Mouse (Mus musculus): ENCODE results near the gene Gtpbp1.

Gtpbp1 gene

DNA sequence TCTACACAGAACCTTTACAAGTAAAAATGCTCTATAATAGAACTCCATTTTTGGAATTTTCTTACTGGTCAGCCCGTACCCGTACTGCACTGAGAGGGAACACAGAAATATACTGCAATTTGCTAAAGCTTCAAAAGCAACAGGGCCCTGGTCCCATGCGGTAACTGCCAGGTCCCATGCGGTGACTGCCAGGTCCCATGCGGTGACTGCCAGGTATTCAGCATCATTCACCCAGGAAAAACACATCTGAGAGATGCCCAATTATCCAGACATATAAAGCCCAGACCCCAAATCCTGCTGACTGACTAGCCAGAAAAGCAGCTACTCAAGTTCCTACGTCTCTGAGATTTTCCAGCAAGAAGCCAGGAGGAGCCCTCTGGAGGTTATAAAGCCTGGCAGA lies 6.0 kb upstream of the Gtpbp1 start:
- no peak for DNase-seq (ENCODE audit: low read depth in 1 of 2, low spot score in 2 of 2)

DNA sequence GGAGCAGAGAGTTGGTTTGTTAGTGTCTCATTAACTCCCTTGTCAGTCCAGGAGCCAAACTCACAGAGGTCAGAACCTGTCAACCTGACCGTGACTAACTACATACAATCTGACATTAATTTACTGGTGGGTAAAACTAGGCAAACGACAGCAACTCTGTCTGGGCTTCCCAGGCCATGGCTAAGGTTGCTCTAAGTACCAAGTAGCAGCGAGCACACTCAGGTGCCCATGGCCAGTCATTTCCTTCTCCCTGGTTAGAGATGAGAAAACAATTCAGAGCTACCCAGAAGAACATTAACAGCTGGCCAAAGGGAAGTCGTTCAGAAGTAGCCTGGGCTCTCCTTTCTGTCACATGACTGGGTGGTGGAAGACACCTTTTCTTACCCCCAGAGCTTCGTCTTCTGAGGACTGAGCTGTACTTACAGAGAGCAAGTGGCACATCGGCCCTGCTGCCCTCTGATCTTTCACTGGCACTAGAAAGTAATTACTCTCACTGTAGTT lies 5.5 kb upstream of the Gtpbp1 start:
- DNase-seq (ENCODE audit: low read depth in 1 of 2, low spot score in 2 of 2) = no peak

DNA sequence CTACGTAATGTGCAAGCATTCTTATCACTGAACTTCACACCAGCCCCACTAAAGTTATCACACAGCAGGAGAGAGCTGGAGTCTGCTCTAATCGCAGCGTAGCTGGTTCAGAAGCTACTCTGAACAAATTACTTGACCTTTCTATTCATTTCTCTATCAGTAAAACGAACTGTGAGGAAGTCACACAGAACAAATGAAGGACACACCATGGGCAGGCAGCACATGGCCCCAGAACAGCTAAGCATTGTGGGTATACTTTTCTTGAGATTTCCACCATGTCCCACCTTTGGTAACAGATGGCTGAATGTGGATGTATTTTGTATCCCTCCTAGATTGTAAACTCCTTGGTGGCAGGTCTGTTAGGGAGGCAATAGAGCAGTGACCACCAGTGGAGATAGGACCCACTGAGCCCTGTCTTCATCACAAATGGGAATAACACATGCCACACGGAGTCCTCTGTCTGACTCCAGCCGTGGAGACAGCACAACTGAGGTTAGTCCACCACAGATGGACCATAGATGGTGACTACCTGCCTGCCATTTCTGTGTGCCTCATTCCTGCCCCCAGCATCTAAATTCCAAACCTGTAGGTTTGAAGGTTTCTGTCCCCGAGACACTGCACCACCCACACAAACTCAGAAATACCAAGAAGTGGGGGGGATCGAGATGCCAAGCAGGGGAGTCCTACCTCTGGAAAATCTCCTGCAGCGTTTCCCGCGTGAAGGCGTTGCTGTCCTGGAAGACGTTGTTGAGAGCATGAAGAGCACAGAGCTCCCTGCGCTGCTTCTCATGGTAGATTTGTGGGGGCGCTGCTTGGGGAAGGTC lies 4.4 kb upstream of the Gtpbp1 start:
- DNase-seq (ENCODE audit: low read depth in 1 of 2, low spot score in 2 of 2) = no peak

DNA sequence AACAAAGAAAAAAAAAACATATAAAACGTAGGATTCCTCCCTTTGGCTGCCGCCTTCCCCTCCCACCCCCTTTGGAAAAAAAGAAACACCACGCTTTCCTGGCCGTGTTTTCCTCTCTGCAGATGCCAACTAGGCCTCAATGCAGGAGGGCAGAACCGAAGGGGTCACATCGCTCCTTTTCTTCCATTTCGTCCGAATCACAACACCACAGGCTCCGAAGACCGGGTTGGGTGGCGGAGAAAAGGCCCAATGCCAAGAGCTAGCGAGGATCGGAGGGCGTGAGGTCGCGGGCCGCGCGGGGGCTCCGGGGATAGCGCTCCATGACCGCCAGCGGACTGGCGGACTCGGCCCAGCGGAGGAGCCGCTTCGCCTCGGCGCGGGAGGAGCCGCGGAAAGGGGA lies 3.5 kb upstream of the Gtpbp1 start:
- no peak for DNase-seq (ENCODE audit: low read depth in 1 of 2, low spot score in 2 of 2)

DNA sequence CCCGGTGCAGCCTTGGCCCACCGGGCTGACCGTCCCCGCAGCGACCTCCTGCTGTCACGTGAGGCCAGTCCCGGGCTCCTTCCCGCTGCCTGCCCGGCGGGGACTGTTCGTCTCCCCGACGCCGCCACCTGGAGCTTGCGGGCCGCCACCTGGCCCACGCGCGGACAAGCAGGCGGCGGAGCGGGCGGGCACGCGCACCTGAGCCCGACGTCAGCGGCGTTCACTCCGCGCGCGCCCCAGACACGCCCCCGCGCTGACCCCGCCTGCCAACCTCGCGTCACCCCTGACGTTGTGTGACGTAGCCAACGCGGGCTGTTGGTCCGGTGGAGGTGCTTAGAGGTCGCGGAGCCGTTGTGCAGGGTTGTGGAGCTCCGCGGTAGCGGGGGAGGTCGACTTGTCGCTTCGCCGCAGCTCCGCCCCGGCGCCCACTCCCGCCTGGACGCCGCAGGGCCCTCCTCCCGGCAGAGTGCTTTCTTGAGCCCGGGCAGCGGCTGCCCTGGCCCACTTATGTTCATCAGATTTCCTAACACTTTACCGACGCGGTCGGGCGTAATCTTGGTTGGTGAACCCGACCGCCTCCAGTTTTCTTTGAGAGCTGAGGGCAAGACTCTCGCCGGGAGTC lies 2.9 kb upstream of the Gtpbp1 start, which contains the start of gene Josd1:
Gene Josd1, minus strand, starts transcription at position 274 of the 622 bp plus-strand sequence.
- peak; percentile 83 to 95 for DNase-seq (ENCODE audit: low read depth in 1 of 2, low spot score in 2 of 2)

DNA sequence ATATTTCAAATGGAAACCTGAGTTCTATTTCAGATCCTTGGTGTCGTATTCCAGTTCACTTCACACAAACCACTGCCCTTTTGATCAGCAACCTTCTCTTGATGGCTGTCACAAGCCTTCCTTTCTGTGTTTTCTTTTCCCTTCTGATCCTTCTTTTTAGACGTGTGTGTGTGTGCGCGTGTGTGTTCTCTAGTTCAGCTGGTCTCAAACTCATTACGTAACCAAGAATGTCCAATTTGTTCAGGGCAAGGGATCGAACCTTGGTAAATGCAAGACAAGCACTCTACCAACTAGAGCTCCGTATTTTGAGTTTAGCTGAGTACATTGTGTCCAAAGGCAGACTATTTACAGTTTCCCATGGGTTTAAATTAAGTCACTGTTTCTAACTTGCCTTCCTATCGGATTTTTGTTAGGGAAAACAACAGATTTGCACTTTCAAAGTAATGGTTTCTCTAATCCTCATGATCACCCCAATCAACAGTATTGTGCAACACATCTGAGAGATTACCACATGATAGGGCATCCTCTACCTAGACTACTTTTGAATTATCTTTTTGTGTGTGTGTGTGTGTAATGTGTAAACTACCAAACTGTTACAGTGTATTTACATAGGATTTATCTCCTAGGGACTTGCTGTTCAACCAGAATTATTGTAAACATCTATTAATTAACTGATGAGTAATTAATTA lies 2.2 kb upstream of the Gtpbp1 start:
- no peak for DNase-seq (ENCODE audit: low read depth in 1 of 2, low spot score in 2 of 2)

DNA sequence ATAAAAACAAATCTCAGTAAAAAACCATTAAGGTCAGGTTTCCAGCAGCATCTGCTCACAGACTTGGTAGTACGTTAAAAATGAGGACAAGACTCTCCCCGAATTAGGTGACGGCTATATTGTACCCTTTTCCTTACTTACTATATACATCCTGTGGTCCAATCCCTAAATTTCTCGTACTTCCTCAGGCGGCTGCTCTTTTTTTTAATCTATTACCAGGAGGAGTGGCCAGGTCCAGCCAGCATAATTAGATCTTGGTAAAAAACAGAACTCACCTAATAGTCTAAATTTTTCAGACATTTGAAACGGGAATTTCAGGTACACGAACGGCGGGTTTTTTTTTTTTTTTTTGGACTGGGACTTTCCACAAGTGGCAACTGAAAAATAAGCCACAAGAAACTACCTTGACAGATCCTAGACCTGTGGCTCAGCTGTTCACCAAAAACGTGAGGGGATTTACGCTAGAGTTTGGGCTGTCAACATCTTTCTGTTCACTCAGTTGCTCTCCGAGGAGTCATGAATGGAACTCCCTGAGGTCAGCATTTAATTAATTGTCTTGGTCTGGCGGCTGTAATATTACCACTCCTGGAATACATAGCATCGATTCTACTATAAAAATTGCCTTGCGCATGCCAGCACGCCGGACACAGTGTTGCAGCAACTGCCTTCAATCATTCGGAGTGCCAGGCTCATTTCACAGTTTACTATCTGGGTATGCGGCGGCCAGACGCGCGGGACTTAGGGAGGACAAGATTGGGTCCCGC lies 801 bp upstream of the Gtpbp1 start:
- no peak for DNase-seq (ENCODE audit: low read depth in 1 of 2, low spot score in 2 of 2)

DNA sequence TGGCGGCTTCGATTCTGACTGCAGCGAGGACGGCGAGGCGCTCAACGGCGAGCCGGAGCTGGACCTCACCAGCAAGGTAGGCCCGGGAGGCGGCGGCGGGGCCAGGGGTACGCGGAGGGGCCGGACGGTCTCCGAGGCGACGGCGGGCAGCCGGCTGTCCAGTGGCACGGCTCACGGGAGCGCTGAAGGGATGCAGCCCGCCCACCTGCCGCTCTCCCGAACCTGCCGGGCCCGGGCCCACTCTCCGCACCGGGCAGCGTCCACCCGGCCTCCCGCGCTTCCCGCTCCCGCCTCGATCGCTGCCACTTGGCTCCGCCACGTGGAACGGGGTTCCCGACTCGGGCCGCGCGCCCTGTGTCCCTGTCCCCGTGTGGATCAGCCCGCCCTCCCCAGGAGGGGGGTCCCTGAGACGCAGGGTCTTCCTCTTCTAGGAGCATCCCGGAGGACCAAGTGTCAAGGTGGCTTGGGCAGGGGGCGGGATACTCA lies 421 bp downstream of the Gtpbp1 start:
- DNase-seq (ENCODE audit: low read depth in 1 of 2, low spot score in 2 of 2) = no peak

DNA sequence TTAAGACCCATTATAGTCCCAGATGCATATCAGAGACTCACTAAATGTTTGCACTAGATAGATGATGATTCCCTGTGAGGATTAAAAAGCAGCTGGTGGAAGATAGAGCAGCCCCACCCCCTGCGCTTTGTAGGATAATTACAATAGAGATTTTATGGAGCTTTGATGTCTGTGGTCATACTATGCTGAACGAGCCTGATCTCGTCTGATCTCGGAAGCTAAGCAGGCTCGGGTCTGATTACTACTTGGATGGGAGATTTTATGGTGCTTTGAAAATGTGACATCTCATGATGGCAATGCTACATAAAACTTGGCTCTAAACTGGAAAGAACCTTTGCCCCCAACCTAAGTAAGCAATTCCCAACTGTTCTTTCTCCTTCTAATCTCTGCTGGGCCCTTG lies 1.7 kb downstream of the Gtpbp1 start:
- no peak for DNase-seq (ENCODE audit: low read depth in 1 of 2, low spot score in 2 of 2)

DNA sequence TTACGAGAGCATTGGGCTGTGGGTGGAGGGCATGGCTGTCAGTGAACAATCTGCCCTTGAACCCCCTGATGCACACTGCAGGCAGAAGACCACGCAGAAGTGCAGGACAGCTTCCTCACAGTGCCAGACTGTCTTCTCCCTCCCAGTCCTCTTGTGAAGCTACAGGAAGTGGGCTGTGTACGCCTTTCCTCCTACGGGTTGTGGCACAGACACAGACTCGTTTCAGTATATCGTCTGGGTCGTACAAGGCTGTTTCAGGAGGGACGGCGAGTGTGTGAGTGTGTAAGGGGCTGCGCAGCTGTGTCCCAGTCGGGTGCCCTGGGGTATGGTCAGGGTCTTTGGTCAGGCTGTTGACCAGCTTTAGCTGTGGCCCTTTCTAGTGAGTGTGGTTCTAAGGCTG lies 3.1 kb downstream of the Gtpbp1 start:
- no peak for DNase-seq (ENCODE audit: low read depth in 1 of 2, low spot score in 2 of 2)

DNA sequence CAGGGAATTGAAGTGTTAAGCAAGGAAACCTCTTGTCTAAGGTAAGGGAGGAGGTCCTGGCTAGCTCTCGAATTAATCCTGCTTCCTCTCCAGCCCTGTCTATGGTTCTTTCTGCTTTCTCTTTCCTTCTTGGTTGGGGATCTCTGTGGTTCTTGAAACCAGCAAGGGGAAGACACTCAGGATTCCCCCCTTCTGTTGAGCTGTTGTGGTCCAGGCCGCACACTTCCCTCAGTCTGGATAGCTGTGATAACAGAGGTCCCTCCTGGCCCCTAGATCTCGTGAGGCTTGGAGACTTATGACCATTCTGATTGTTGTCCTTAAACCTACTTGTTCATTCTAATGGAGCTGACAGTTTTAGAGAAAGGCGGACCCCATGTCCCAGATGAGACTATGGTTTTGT lies 3.9 kb downstream of the Gtpbp1 start:
- no peak for DNase-seq (ENCODE audit: low read depth in 1 of 2, low spot score in 2 of 2)

DNA sequence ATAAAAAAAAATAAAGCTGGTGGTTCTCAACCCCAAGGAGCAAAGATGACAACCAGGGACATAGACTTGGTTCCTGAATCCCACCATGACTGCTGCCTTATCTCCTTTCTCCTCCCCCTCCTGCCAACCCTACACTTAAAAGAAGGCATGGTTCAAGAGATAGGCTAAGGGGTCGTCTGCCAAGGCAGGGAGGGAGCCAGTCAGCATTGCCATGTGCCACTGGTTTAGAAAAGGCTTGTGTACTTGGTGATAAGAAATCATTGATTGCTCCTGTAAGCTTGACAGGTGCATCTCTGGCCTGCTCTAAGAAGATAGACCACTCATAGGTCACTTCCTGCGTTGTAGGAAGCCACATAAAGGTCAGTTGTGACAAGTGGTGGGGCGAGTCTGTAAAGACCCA lies 4.9 kb downstream of the Gtpbp1 start:
- no peak for DNase-seq (ENCODE audit: low read depth in 1 of 2, low spot score in 2 of 2)

DNA sequence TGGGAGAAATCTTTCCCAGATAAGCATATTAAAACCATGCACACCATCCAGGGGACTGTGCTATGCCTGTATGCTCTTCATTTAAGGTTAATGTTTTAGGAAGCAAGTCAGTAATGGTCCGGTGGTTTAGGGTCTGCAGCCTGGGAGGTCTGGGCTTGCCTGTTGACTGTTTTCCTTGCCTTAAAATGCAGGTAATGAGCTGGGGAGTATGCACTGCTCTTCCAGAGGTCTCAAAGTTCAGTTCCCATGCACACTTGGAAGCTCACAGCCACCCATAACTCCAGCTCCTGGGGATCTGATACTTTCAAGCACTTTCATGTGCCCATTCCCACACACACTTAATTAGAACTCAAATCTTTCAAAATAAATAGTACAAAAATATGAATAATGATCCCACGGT lies 5.9 kb downstream of the Gtpbp1 start:
- no peak for DNase-seq (ENCODE audit: low read depth in 1 of 2, low spot score in 2 of 2)

DNA sequence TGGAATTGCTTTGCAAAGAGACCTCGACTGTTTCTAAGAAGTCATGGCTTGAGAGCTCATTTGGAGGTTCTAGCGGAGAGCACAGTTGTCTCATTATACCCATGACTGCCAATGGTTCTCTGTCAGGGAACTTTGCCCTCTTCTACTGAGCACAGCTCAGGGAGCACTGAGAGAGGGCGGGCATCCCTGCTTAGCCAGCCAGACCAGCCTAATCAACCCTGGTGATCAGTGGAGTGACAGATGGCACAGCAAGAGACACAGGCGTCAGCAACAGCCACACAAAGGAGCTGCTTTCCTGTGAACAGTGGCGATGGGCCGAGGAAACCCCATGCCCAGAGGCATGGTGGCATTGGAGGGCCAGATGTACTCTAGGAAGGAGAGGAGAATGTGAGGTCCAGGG lies 6.4 kb downstream of the Gtpbp1 start:
- DNase-seq (ENCODE audit: low read depth in 1 of 2, low spot score in 2 of 2) = no peak

DNA sequence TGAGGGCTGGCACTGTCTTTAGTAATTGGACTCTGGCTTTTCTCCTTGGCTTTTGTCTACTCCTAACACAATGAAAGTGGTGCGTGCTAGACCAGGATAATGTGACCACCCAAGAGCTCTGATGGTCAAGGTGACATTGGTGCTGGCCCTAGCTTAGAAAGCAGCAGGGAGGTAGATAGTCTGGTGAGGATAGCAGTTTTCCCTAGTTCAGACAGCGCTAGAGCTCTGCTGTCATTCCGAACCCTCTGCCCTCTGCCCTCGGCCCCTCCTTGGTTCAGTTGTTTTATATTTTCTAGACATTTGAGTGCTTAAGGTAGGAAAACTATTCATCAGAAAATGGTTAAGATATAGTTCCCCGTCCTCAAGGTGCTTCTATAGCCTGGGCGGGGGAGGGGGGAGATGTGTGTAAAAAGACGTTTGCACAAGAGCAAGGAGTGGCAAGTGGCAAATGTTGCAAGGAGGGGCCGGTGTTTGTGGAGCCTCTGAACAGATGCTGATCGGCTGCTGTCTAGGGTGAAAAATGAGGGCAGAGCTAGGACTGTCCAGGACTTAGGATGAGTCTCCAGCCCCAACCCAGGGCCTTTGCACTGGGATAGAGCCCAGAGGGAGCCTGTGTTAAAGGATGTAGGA lies 7.0 kb downstream of the Gtpbp1 start:
- DNase-seq (ENCODE audit: low read depth in 1 of 2, low spot score in 2 of 2) = no peak

DNA sequence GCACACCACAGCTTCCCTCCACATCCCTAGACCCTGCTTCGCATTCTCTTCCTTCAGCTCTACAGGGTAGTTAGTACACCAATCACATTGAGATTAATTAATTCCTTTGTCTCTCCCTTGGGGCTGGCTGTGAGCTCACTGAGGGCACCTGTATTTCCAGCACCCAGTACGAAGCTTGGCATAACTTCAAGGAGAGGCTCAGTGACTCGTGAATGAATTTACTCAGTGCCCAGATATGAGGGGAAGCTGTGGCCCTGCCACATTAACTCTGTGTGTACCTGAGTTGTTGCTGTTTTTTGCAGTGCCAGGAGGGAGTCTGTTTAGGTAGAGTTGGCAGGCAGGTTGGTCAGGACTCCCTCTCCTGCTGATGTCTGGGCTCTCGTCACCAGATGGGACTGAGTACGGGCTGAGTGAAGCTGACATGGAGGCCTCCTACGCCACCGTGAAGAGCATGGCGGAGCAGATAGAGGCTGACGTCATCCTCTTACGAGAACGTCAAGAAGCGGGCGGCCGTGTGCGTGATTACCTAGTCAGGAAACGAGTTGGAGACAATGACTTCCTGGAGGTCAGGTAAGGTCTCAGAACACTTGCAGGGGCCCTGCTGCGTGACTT lies 16.1 kb downstream of the Gtpbp1 start:
- no peak for DNase-seq (ENCODE audit: low read depth in 1 of 2, low spot score in 2 of 2)

DNA sequence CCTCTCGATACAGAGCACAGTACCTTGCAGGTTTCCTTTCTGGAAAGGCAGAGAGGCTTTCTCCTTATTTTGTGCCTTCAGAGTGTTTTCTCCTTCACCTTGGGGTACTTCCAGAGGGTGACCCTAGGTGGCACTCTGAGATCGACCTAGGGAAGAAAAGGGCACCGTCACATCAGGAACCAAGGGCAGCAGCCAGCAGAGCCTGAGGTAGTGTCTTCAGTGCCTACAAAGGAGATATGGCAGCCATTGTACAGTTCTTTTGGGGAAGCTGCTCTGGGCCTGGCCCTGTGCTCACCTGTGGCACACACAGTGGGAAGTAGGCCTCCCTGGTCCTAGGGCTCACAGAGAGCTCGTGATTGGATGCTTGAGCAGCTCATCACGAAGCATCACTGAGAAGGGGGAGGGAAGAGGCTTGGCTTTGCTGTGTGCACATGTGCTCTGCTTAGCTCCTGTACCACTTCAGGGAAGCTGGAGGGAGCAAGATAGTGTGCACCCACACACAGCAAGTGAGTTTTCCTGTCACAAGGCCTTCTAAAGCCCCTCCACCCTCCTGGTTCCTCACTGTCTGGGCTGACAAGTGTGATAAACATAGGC lies 17.7 kb downstream of the Gtpbp1 start:
- DNase-seq (ENCODE audit: low read depth in 1 of 2, low spot score in 2 of 2) = no peak

DNA sequence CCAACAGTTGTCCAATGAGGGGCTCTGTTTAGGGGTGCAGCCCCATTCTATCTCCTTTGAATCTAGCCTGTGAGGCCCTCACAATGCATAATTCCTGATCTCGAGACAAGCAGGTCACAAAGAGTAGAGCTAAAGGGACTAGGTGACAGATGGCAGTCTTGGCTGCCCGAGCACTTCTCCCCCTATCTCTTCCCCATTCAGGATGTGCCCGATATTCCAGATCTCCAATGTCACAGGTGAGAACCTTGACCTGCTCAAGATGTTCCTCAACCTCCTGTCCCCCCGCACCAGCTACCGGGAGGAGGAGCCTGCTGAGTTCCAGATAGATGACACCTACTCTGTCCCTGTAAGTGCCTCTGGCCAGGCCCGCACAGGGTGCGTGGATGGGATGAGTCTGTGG lies 25.0 kb downstream of the Gtpbp1 start:
- DNase-seq (ENCODE audit: low read depth in 1 of 2, low spot score in 2 of 2) = no peak

DNA sequence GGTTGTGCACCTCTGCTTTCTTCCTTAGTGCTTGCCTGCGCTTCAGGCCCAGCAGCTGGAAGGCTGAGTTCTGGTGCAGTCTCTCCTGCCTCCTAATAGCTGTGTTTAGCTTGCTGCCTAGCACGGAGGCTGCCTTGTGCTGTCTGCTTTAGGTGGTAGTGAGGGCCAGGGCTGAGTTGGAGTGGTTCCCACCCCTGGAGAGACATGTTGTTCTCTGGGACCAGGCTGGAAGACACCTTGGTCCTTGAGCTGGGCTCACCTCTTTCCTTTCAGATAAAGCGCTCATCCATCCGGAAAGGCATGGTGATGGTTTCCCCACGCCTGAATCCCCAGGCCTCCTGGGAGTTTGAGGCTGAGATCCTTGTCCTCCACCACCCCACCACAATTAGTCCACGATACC lies 26.1 kb downstream of the Gtpbp1 start:
- DNase-seq (ENCODE audit: low read depth in 1 of 2, low spot score in 2 of 2) = no peak

DNA sequence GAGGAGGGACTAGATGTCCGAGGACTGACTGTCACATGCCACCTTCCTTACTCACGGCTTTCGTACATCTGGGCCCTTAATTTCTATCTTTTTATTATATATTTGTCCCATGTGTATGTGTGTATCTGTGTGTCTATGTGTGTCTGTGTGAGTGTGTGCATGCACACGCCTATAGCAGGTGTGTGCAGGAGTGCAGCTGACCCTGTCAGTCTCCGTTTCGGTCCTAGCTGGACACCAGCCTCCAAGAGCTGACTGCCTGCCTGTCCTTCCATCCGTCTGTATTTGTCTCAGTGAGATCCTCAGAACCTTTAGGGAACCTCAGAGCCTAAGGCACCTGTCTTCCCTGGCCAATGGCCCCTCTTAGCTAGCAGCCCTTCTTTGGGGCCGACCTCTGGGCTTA lies 29.6 kb downstream of the Gtpbp1 start:
- no peak for DNase-seq (ENCODE audit: low read depth in 1 of 2, low spot score in 2 of 2)

All from monocyte, adult 2 months (primary cell).